Mouse (Mus musculus) spleen, adult 2 months (tissue): ENCODE results near the gene Gpc5.

Experiments used
- CTCF ChIP-seq: fragments of 200-500 bp; IDR thresholded peaks from 2 replicates; pipeline ENCODE4 v1.5.1; 2011; ENCODE audit warnings: mild to moderate bottlenecking, inconsistent platforms; ENCODE audit not compliant: insufficient read depth, insufficient read length, insufficient replicate concordance; ENCODE audit errors: extremely low read depth
- POLR2A ChIP-seq: fragments of 200-500 bp; IDR thresholded peaks from 2 replicates; pipeline ENCODE4 v1.6.1; 2011; ENCODE audit warnings: low read depth, low read length, inconsistent platforms

- TF ChIP-seq POLR2A (no peak), CTCF (no peak)
These were observed 1070.6 kb downstream of the Gpc5 start for GRCm38 (mm10) chr14:116162586-116162985.
